Mouse (Mus musculus): Measurements from ENCODE around the gene Il10. TPM values are rescaled to one million over a fixed set of nuclear protein-coding genes. Genes with fewer than 3 reads are reported as not detected.

Il10 gene
- total RNA-seq (2014; rRNA removed) (not detected in 2 replicates), polyA plus RNA-seq (2015; fragmentation: Nextera tagmentation; extraction: Ambion mirVana) (not detected in 2 replicates)

- ATAC-seq (no peak), DNase-seq (ENCODE audit: low spot score) (no peak)
- H3K27ac ChIP-seq, result no peak within 1 kb of the TSS
- no peak within 1 kb of the TSS for H3K4me3 ChIP-seq (ENCODE audit: low read length)
- no peak within 1 kb of the TSS for H3K4me2 ChIP-seq (ENCODE audit: low read depth, low read length)
- no peak for TF ChIP-seq CTCF (IDR thresholded peaks at IDR 0.05; ENCODE audit: low read depth)
- no peaks in the 10 kb centered on the region for H3K36me3 ChIP-seq (ENCODE audit: insufficient read depth, low read length)
- no peaks in the 10 kb centered on the region for H3K9me3 ChIP-seq (ENCODE audit: low read length)
- WGBS, result 70% methylated on average over 8 of the region's 8 CpGs
- no peaks in the 10 kb centered on the region for H3K27me3 ChIP-seq (ENCODE audit: insufficient read depth, low read length)
- H3K4me1 ChIP-seq (ENCODE audit: insufficient read depth, low read length), result no peaks in the 10 kb centered on the region
- H3K9ac ChIP-seq (replicated peaks; ENCODE audit: low read length), result no peak within 1 kb of the TSS
Observed at GRCm38 (mm10) chr1:131019492-131020098, at the start of gene Il10. Gene Il10 (plus strand): TSS chr1:131019845.

GRCm38 (mm10) chr1:130979455-130979854, 40.2 kb upstream of the Il10 start:
- Histone ChIP-seq H3K4me3 (ENCODE audit: low read length) (no peak overlapping the region), H3K4me1 (ENCODE audit: insufficient read depth, low read length) (no peaks in the 10 kb centered on the region), H3K27me3 (ENCODE audit: insufficient read depth, low read length) (no peaks in the 10 kb centered on the region), H3K27ac (no peak overlapping the region), H3K36me3 (ENCODE audit: insufficient read depth, low read length) (no peaks in the 10 kb centered on the region), H3K9ac (replicated peaks; ENCODE audit: low read length) (no peak overlapping the region), H3K9me3 (ENCODE audit: low read length) (no peaks in the 10 kb centered on the region), H3K4me2 (ENCODE audit: low read depth, low read length) (no peak overlapping the region)
- WGBS, result 52% methylated on average over 1 of the region's 1 CpGs
- TF ChIP-seq CTCF (IDR thresholded peaks at IDR 0.05; ENCODE audit: low read depth), result peak; percentile 80
- DNase-seq (ENCODE audit: low spot score) (peak; percentile 69), ATAC-seq (no peak)

GRCm38 (mm10) chr1:130984441-130984840, 35.2 kb upstream of the Il10 start:
- no peaks in the 10 kb centered on the region for H3K27me3 ChIP-seq (ENCODE audit: insufficient read depth, low read length)
- peak; percentile 30; the same call in 1 of the 2 replicates for TF ChIP-seq CTCF (IDR thresholded peaks at IDR 0.05; ENCODE audit: low read depth)
- H3K4me3 ChIP-seq (ENCODE audit: low read length), result no peak overlapping the region
- ATAC-seq (no peak), DNase-seq (ENCODE audit: low spot score) (peak; percentile 6)
- 70% methylated on average over 7 of the region's 7 CpGs for WGBS
- no peaks in the 10 kb centered on the region for H3K4me1 ChIP-seq (ENCODE audit: insufficient read depth, low read length)
- no peaks in the 10 kb centered on the region for H3K9me3 ChIP-seq (ENCODE audit: low read length)
- H3K4me2 ChIP-seq (ENCODE audit: low read depth, low read length), result no peak overlapping the region
- no peaks in the 10 kb centered on the region for H3K36me3 ChIP-seq (ENCODE audit: insufficient read depth, low read length)
- no peak overlapping the region for H3K9ac ChIP-seq (replicated peaks; ENCODE audit: low read length)
- H3K27ac ChIP-seq, result no peak overlapping the region

- no peaks in the 10 kb centered on the region for H3K27me3 ChIP-seq (ENCODE audit: insufficient read depth, low read length)
- 88% methylated on average over 5 of the region's 5 CpGs for WGBS
Observed at GRCm38 (mm10) chr1:130987001-130987400, 32.6 kb upstream of the Il10 start.

GRCm38 (mm10) chr1:130987418-130987817, 32.2 kb upstream of the Il10 start:
- Histone ChIP-seq H3K4me2 (ENCODE audit: low read depth, low read length) (no peak overlapping the region), H3K9me3 (ENCODE audit: low read length) (no peaks in the 10 kb centered on the region), H3K4me1 (ENCODE audit: insufficient read depth, low read length) (no peaks in the 10 kb centered on the region), H3K9ac (replicated peaks; ENCODE audit: low read length) (no peak overlapping the region), H3K27me3 (ENCODE audit: insufficient read depth, low read length) (no peaks in the 10 kb centered on the region), H3K27ac (no peak overlapping the region), H3K36me3 (ENCODE audit: insufficient read depth, low read length) (no peaks in the 10 kb centered on the region), H3K4me3 (ENCODE audit: low read length) (no peak overlapping the region)
- no peak for ATAC-seq
- no peak for DNase-seq (ENCODE audit: low spot score)
- TF ChIP-seq CTCF (IDR thresholded peaks at IDR 0.05; ENCODE audit: low read depth), result no peak

More at GRCm38 (mm10) chr1:130987001-130987400, 32.6 kb upstream of the Il10 start:
- no peaks in the 10 kb centered on the region for H3K4me1 ChIP-seq (ENCODE audit: insufficient read depth, low read length)
- H3K9me3 ChIP-seq (ENCODE audit: low read length), result no peaks in the 10 kb centered on the region
- no peak overlapping the region for H3K9ac ChIP-seq (replicated peaks; ENCODE audit: low read length)
- ATAC-seq, result no peak
- H3K4me3 ChIP-seq (ENCODE audit: low read length), result no peak overlapping the region
- H3K4me2 ChIP-seq (ENCODE audit: low read depth, low read length), result no peak overlapping the region
- no peak overlapping the region for H3K27ac ChIP-seq
- H3K36me3 ChIP-seq (ENCODE audit: insufficient read depth, low read length), result no peaks in the 10 kb centered on the region
- DNase-seq (ENCODE audit: low spot score), result no peak
- TF ChIP-seq CTCF (IDR thresholded peaks at IDR 0.05; ENCODE audit: low read depth), result no peak

- Histone ChIP-seq H3K4me3 (ENCODE audit: low read length) (no peak overlapping the region), H3K27ac (no peak overlapping the region), H3K9me3 (ENCODE audit: low read length) (no peaks in the 10 kb centered on the region), H3K4me1 (ENCODE audit: insufficient read depth, low read length) (no peaks in the 10 kb centered on the region), H3K36me3 (ENCODE audit: insufficient read depth, low read length) (no peaks in the 10 kb centered on the region), H3K4me2 (ENCODE audit: low read depth, low read length) (no peak overlapping the region), H3K9ac (replicated peaks; ENCODE audit: low read length) (no peak overlapping the region), H3K27me3 (ENCODE audit: insufficient read depth, low read length) (no peaks in the 10 kb centered on the region)
- WGBS, result 92% methylated on average over 3 of the region's 3 CpGs
- ATAC-seq (no peak), DNase-seq (ENCODE audit: low spot score) (no peak)
- TF ChIP-seq CTCF (IDR thresholded peaks at IDR 0.05; ENCODE audit: low read depth), result no peak
Observed at GRCm38 (mm10) chr1:130989331-130989730, 30.3 kb upstream of the Il10 start.

- Histone ChIP-seq H3K9me3 (ENCODE audit: low read length) (no peaks in the 10 kb centered on the region), H3K27me3 (ENCODE audit: insufficient read depth, low read length) (no peaks in the 10 kb centered on the region), H3K27ac (no peak overlapping the region), H3K36me3 (ENCODE audit: insufficient read depth, low read length) (no peaks in the 10 kb centered on the region), H3K4me2 (ENCODE audit: low read depth, low read length) (no peak overlapping the region), H3K4me3 (ENCODE audit: low read length) (no peak overlapping the region), H3K4me1 (ENCODE audit: insufficient read depth, low read length) (no peaks in the 10 kb centered on the region), H3K9ac (replicated peaks; ENCODE audit: low read length) (no peak overlapping the region)
- 94% methylated on average over 1 of the region's 1 CpGs for WGBS
- no peak for DNase-seq (ENCODE audit: low spot score)
- no peak for TF ChIP-seq CTCF (IDR thresholded peaks at IDR 0.05; ENCODE audit: low read depth)
- ATAC-seq, result no peak
Observed at GRCm38 (mm10) chr1:130990448-130990847, 29.2 kb upstream of the Il10 start.
